Mouse (Mus musculus): ENCODE measurements around the gene Cnot6. TPM values are rescaled to one million over a fixed set of nuclear protein-coding genes. Genes with fewer than 3 reads are reported as not detected.

The Cnot6 gene
- total and polyA plus RNA-seq, 3 experiments: 38.9 to 58.3 (median 49.3) TPM

DNA sequence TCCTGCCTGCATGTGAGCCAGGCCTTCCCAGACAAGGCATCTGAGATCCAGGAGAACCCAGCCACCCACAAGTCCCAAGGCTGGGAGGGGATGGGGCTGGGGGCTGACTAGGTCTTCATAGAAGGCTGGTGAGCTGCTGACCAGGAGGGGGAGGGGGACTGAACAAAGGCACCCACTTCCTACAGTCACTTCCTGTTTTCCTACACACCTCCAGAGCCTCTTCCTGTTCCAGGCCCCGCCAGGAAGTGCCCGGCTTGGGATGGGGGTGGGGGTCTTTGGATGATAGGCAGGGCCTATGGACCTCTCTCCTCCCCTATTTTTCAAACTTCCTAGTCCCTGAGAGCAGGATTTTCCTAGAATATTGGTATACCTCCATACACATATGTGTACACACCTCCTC lies 80.3 kb downstream of the Cnot6 start:
- 0 out of 4 replicates have a peak, but pooled peaks cover 0 to 2% of the 10 kb centered on the region in 2 experiments for H3K36me3 ChIP-seq (ENCODE audit: control insufficient read depth in 1 of 2, insufficient read depth in 2 of 2, low read length in 2 of 2)
- H3K27ac ChIP-seq (ENCODE audit: control insufficient read depth, low read depth, low read length): no peak overlapping the region
- no peaks in the 10 kb centered on the region for H3K27me3 ChIP-seq (ENCODE audit: control insufficient read depth in 1 of 2, insufficient read depth in 2 of 2, low read length in 2 of 2)
- H3K9me3 ChIP-seq (replicated peaks; ENCODE audit: insufficient read depth, low read length): no peaks in the 10 kb centered on the region
- H3K4me3 ChIP-seq (ENCODE audit: control insufficient read depth in 1 of 2, insufficient read depth in 1 of 2, low read depth in 2 of 2, low read length in 2 of 2): no peak overlapping the region
- no peak for TF ChIP-seq USF2 (IDR thresholded peaks at IDR 0.05; ENCODE audit: borderline replicate concordance in 1 of 2, insufficient read depth in 1 of 2, low read depth in 1 of 2, low read length in 2 of 2)
- TF ChIP-seq ELF1 (IDR thresholded peaks at IDR 0.05; ENCODE audit: low read depth, low read length): 0 out of 2 replicates have a peak, but pooled peaks have one; percentile 51
- H3K79me2 ChIP-seq (ENCODE audit: control insufficient read depth, insufficient read depth, low read length, poor library complexity): no peaks in the 10 kb centered on the region
- DNase-seq (ENCODE audit: low read depth, low spot score): peak; percentile 29
- no peak overlapping the region for H3K9ac ChIP-seq (ENCODE audit: control insufficient read depth, low read depth, low read length, poor library complexity, severe bottlenecking)
- H3K4me1 ChIP-seq (ENCODE audit: control insufficient read depth in 1 of 2, insufficient read depth in 2 of 2, low read length in 2 of 2): peaks cover 0 to 5% of the 10 kb centered on the region in 2 experiments; a peak in 1 of 4 replicates

GRCm38 (mm10) chr11:49631154-49631553 lies 81.4 kb downstream of the Cnot6 start:
- Histone ChIP-seq H3K27me3 (ENCODE audit: control insufficient read depth in 1 of 2, insufficient read depth in 2 of 2, low read length in 2 of 2) (no peaks in the 10 kb centered on the region), H3K4me3 (ENCODE audit: control insufficient read depth in 1 of 2, insufficient read depth in 1 of 2, low read depth in 2 of 2, low read length in 2 of 2) (no peak overlapping the region), H3K36me3 (ENCODE audit: control insufficient read depth in 1 of 2, insufficient read depth in 2 of 2, low read length in 2 of 2) (0 out of 4 replicates have a peak, but pooled peaks cover 0 to 2% of the 10 kb centered on the region in 2 experiments), H3K4me1 (ENCODE audit: control insufficient read depth in 1 of 2, insufficient read depth in 2 of 2, low read length in 2 of 2) (peaks cover 0 to 5% of the 10 kb centered on the region in 2 experiments; a peak in 1 of 4 replicates), H3K79me2 (ENCODE audit: control insufficient read depth, insufficient read depth, low read length, poor library complexity) (no peaks in the 10 kb centered on the region), H3K27ac (ENCODE audit: control insufficient read depth, low read depth, low read length) (no peak overlapping the region), H3K9ac (ENCODE audit: control insufficient read depth, low read depth, low read length, poor library complexity, severe bottlenecking) (no peak overlapping the region), H3K9me3 (replicated peaks; ENCODE audit: insufficient read depth, low read length) (no peaks in the 10 kb centered on the region)
- TF ChIP-seq POLR2AphosphoS2 (IDR thresholded peaks at IDR 0.05; ENCODE audit: low read length) (no peak), ZKSCAN1 (IDR thresholded peaks at IDR 0.05; ENCODE audit: low read depth, low read length) (no peak), GABPA (IDR thresholded peaks at IDR 0.05; ENCODE audit: low read depth, low read length) (no peak), JUND (IDR thresholded peaks at IDR 0.05; ENCODE audit: low read depth, low read length) (no peak), SMC3 (IDR thresholded peaks at IDR 0.05; ENCODE audit: low read depth, low read length) (peak; percentile 53), RAD21 (IDR thresholded peaks at IDR 0.05; ENCODE audit: low read depth, low read length) (peak; percentile 68), NRF1 (IDR thresholded peaks at IDR 0.05; ENCODE audit: insufficient read depth, low read depth, low read length, poor library complexity, severe bottlenecking) (no peak), CTCF (IDR thresholded peaks at IDR 0.05 in 2 of 3, conservative IDR thresholded peaks at IDR 0.05 in 1 of 3; ENCODE audit: control insufficient read depth in 1 of 3, insufficient read depth in 1 of 3, low read depth in 2 of 3, low read length in 3 of 3, poor library complexity in 1 of 3, severe bottlenecking in 1 of 3) (peak; percentile 37 to 77 (median 68))
- peak; percentile 50 for DNase-seq (ENCODE audit: low read depth, low spot score)

DNA sequence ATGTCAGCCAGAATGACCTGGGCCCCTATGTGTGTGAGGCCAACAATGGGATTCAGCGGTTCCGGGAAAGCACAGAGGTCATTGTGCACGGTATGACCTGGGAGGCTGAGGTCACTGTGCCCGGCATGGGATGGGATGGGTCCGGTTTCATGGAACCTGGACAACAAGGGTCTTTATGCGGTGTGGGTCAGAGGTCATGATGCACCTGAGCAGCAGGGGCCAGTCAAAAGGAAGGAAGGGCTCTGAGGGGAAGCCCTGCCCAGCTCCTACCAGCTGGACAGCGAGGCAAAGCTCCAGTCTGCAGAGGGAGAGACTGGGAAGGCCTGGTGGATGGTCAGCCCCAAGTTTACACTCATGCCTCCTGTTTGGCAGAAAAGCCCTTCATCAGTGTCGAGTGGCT lies 85.8 kb downstream of the Cnot6 start:
- no peak overlapping the region for H3K27ac ChIP-seq (ENCODE audit: control insufficient read depth, low read depth, low read length)
- TF ChIP-seq SIN3A (IDR thresholded peaks at IDR 0.05; ENCODE audit: low read length) (no peak), MYC (IDR thresholded peaks at IDR 0.05; ENCODE audit: low read depth, low read length) (no peak), SMC3 (IDR thresholded peaks at IDR 0.05; ENCODE audit: low read depth, low read length) (no peak), USF2 (IDR thresholded peaks at IDR 0.05; ENCODE audit: borderline replicate concordance in 1 of 2, insufficient read depth in 1 of 2, low read depth in 1 of 2, low read length in 2 of 2) (no peak), E2F4 (IDR thresholded peaks at IDR 0.05; ENCODE audit: borderline replicate concordance, low read depth, low read length) (no peak), UBTF (IDR thresholded peaks at IDR 0.05; ENCODE audit: borderline replicate concordance, insufficient read depth, low read depth, low read length) (no peak), NELFE (IDR thresholded peaks at IDR 0.05; ENCODE audit: low read depth, low read length) (no peak), MAX (IDR thresholded peaks at IDR 0.05; ENCODE audit: low read length) (no peak), RCOR1 (IDR thresholded peaks at IDR 0.05; ENCODE audit: low read depth, low read length) (no peak)
- no peak overlapping the region for H3K4me3 ChIP-seq (ENCODE audit: control insufficient read depth in 1 of 2, insufficient read depth in 1 of 2, low read depth in 2 of 2, low read length in 2 of 2)
- H3K9ac ChIP-seq (ENCODE audit: control insufficient read depth, low read depth, low read length, poor library complexity, severe bottlenecking): no peak overlapping the region
- H3K27me3 ChIP-seq (ENCODE audit: control insufficient read depth in 1 of 2, insufficient read depth in 2 of 2, low read length in 2 of 2): no peaks in the 10 kb centered on the region
- H3K4me1 ChIP-seq (ENCODE audit: control insufficient read depth in 1 of 2, insufficient read depth in 2 of 2, low read length in 2 of 2): 0 out of 4 replicates have a peak, but pooled peaks cover 0 to under 1% of the 10 kb centered on the region in 2 experiments
- H3K9me3 ChIP-seq (replicated peaks; ENCODE audit: insufficient read depth, low read length): no peaks in the 10 kb centered on the region
- H3K79me2 ChIP-seq (ENCODE audit: control insufficient read depth, insufficient read depth, low read length, poor library complexity): no peaks in the 10 kb centered on the region
- no peak for DNase-seq (ENCODE audit: low read depth, low spot score)
- no peaks in the 10 kb centered on the region for H3K36me3 ChIP-seq (ENCODE audit: control insufficient read depth in 1 of 2, insufficient read depth in 2 of 2, low read length in 2 of 2)
